Mouse (Mus musculus): Measurements from ENCODE around the gene Mcu. TPM values are rescaled to one million over a fixed set of nuclear protein-coding genes. Genes with fewer than 3 reads are reported as not detected.

Gene Mcu
- polyA plus RNA-seq (2015; fragmentation: Nextera tagmentation; extraction: Ambion mirVana) = 10.6 and 13.6 TPM in 2 replicates

DNA sequence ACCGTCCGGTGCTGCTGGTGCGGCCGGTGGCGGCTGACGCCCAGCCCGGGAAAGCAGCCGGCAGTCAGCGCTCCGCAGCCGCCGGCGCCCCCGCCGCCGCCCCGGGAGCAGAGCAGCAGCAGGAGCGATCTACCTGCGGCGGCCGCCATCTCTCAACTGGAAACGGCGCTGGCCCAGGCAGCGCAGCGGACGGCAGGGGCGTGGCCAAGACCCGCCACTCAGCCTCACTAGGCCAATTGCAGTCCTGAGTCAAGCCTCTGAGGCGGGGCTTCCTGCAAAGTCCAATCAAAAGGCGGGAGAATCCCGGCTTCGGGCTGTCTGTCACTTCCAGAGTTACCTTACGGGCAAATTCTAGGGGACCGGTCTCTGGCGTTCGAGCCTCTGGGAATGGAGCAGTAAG is at the start of gene Mcu:
Gene Mcu (minus strand): TSS at position 171 of the 400 bp plus-strand sequence.
- Histone ChIP-seq H3K36me3 (no peaks in the 10 kb centered on the region), H3K27me3 (no peaks in the 10 kb centered on the region), H3K9me3 (replicated peaks) (no peaks in the 10 kb centered on the region), H3K27ac (peak within 1 kb of the TSS; percentile 84), H3K4me2 (peak within 1 kb of the TSS; percentile 96), H3K9ac (peak within 1 kb of the TSS; percentile 90), H3K4me1 (replicated peaks) (peaks cover 29% of the 10 kb centered on the region), H3K4me3 (replicated peaks) (peak within 1 kb of the TSS; percentile 85)
- DNase-seq (peak; percentile 93), ATAC-seq (ENCODE audit: low read depth) (peak; percentile 98)
- under 1% methylated on average over 36 of the region's 36 CpGs for WGBS (ENCODE audit: insufficient replicate concordance)

DNA sequence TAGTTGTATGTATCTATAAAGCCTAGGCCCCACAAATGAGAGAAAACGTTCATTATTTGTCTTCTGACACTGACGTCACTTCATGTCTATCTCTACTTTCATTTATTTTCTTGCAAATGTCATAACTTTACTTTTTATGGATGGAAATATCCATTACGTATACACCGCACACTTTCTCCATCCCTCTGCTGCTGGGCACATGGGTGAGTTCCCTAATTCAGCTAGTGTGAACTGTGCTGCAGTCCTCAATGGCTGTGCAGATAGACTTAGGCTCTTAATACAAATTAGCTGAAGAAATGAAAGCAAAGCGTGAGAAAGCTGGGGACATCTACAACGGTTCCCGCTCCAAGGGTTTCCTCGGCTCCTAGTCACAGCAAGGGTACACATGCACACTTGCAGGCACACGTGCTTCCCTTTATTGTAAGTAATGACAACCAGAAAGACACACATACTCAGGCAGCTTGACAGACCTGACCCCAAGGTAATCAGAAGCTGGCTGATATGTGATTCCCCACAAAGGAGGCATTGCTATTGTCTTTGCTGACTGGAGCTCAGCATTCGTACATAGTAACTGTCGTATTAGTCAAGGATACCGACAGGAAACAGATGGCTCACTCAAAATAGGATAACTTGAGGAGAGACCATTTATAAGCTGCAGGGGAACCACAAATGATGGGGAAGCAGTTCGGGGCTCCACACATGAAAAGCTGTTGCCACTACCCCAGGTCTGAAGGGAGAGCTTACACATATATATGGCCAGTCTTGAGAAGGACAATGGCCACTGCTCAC is 49.2 kb upstream of the Mcu start:
- Histone ChIP-seq H3K4me3 (replicated peaks) (no peak overlapping the region), H3K4me1 (replicated peaks) (peaks cover 3% of the 10 kb centered on the region; the same call in 1 of the 2 replicates), H3K4me2 (no peak overlapping the region), H3K9ac (no peak overlapping the region), H3K36me3 (no peaks in the 10 kb centered on the region), H3K9me3 (replicated peaks) (no peaks in the 10 kb centered on the region), H3K27ac (no peak overlapping the region), H3K27me3 (no peaks in the 10 kb centered on the region)
- ATAC-seq (ENCODE audit: low read depth) (no peak), DNase-seq (no peak)
- WGBS (ENCODE audit: insufficient replicate concordance) = 34% methylated on average over 13 of the region's 13 CpGs

GRCm38 (mm10) chr10:59664765-59665164 is 48.3 kb upstream of the Mcu start:
- H3K9me3 ChIP-seq (replicated peaks) = no peaks in the 10 kb centered on the region
- WGBS (ENCODE audit: insufficient replicate concordance) = 55% methylated on average over 2 of the region's 2 CpGs
- no peaks in the 10 kb centered on the region for H3K36me3 ChIP-seq
- ATAC-seq (ENCODE audit: low read depth) (no peak), DNase-seq (no peak)
- no peak overlapping the region for H3K9ac ChIP-seq
- H3K27me3 ChIP-seq = no peaks in the 10 kb centered on the region
- peaks cover 3% of the 10 kb centered on the region; the same call in 1 of the 2 replicates for H3K4me1 ChIP-seq (replicated peaks)
- no peak overlapping the region for H3K27ac ChIP-seq
- no peak overlapping the region for H3K4me2 ChIP-seq
- no peak overlapping the region for H3K4me3 ChIP-seq (replicated peaks)

DNA sequence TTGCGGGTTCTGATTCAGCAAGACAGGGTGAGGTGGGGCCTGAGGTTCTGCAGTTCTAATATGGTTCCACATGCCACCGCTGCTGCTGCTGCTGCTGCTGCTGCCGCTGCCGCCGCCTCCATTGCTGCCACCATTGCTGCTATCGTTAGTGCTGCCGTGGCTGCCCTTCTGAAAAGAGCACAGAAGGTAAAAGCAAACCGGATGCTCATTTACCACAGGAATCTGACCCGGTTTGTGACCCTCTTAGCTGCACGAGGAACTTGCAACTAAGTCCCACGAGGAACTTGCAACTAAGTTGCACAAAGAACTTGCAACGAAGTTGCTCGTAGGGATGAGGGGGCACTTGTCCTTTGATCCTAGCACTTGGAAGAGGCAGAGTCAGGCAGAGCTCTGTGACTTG is 40.3 kb upstream of the Mcu start:
- Histone ChIP-seq H3K4me2 (no peak overlapping the region), H3K27me3 (no peaks in the 10 kb centered on the region), H3K27ac (no peak overlapping the region), H3K9ac (no peak overlapping the region), H3K36me3 (no peaks in the 10 kb centered on the region), H3K4me3 (replicated peaks) (no peak overlapping the region), H3K4me1 (replicated peaks) (no peaks in the 10 kb centered on the region), H3K9me3 (replicated peaks) (no peaks in the 10 kb centered on the region)
- DNase-seq = no peak
- 43% methylated on average over 13 of the region's 13 CpGs for WGBS (ENCODE audit: insufficient replicate concordance)
- no peak for ATAC-seq (ENCODE audit: low read depth)

DNA sequence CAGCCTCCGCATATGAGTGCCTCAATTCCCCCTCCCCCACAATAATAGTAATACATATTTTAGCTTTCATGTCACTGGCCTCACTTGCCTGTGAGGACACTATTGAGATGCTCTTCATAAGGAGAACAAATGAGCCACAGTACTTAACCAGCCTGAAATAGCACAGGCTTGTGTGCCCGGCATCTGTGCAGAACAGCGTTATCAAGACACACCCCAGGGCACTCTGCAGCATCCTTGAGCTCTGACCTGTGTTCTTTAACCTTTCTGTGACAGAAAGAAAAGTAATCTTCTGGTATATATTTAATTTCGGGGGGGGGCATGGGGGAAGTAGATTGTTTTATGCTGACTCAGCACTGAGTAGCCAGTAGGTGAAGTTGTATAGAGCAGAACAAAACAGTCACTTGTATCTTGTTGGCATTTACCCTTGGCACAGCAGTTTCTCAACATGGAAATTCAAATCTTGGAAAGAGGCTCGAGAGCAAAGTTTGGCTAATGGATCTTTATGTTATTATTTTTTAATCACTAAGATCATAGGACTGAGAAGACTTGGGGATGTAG is 30.4 kb upstream of the Mcu start:
- H3K4me3 ChIP-seq (replicated peaks) = no peak overlapping the region
- H3K9ac ChIP-seq = no peak overlapping the region
- 71% methylated on average over 5 of the region's 5 CpGs for WGBS (ENCODE audit: insufficient replicate concordance)
- H3K9me3 ChIP-seq (replicated peaks) = no peaks in the 10 kb centered on the region
- H3K36me3 ChIP-seq = no peaks in the 10 kb centered on the region
- H3K27me3 ChIP-seq = no peaks in the 10 kb centered on the region
- DNase-seq (no peak), ATAC-seq (ENCODE audit: low read depth) (no peak)
- H3K4me1 ChIP-seq (replicated peaks) = peaks cover 8% of the 10 kb centered on the region
- H3K27ac ChIP-seq = no peak overlapping the region
- H3K4me2 ChIP-seq = no peak overlapping the region

DNA sequence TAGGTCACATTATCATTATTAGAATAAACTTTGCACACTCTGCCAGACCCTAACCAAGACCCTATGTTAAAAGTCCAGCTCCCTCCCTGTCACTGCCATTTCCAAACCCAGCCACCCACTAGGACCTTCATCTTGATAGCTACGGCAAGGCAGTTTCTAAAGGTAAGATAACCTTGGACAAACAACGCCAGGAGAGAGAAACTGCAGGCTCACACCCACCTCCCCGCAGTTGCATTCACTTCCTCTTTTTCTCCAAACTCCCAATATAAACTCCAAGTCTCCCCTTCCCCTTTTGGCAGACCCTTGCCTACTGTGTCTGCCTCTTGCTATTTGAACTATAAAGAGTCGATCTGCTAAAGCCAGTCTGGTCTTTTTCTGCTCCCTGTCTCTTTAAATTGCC is 28.7 kb upstream of the Mcu start:
- Histone ChIP-seq H3K9ac (no peak overlapping the region), H3K4me2 (no peak overlapping the region), H3K9me3 (replicated peaks) (no peaks in the 10 kb centered on the region), H3K36me3 (no peaks in the 10 kb centered on the region), H3K27ac (no peak overlapping the region), H3K4me1 (replicated peaks) (peaks cover 8% of the 10 kb centered on the region), H3K27me3 (no peaks in the 10 kb centered on the region), H3K4me3 (replicated peaks) (no peak overlapping the region)
- WGBS (ENCODE audit: insufficient replicate concordance) = 3% methylated on average over 4 of the region's 4 CpGs
- DNase-seq (no peak), ATAC-seq (ENCODE audit: low read depth) (no peak)

DNA sequence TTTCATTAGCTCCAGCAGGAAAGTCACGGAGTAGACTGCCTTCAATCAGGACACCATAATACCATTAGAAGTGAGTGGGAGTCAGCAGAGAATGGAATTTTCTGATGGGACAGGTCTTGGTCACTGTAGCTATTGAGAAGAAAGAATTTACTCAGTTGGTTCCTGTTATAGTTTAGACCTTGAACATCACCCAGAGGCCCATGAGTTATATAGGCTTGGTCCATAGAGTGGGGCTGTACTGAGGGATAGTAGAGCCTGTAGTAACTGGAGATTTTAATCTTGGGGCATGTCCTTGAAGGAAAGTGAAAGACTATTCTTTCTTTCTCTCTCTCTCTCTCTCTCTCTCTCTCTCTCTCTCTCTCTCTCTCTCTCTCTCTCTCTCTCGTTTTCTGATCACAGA is 28.2 kb upstream of the Mcu start:
- 44% methylated on average over 2 of the region's 2 CpGs for WGBS (ENCODE audit: insufficient replicate concordance)
- no peaks in the 10 kb centered on the region for H3K9me3 ChIP-seq (replicated peaks)
- ATAC-seq (ENCODE audit: low read depth) (no peak), DNase-seq (no peak)
- no peaks in the 10 kb centered on the region for H3K27me3 ChIP-seq
- no peak overlapping the region for H3K4me3 ChIP-seq (replicated peaks)
- peaks cover 8% of the 10 kb centered on the region for H3K4me1 ChIP-seq (replicated peaks)
- no peak overlapping the region for H3K9ac ChIP-seq
- no peak overlapping the region for H3K27ac ChIP-seq
- no peak overlapping the region for H3K4me2 ChIP-seq
- no peaks in the 10 kb centered on the region for H3K36me3 ChIP-seq

GRCm38 (mm10) chr10:59643645-59644044 is 27.2 kb upstream of the Mcu start:
- WGBS (ENCODE audit: insufficient replicate concordance) = 51% methylated on average over 9 of the region's 9 CpGs
- Histone ChIP-seq H3K27ac (no peak overlapping the region), H3K4me2 (no peak overlapping the region), H3K4me1 (replicated peaks) (peaks cover 8% of the 10 kb centered on the region), H3K9me3 (replicated peaks) (no peaks in the 10 kb centered on the region), H3K4me3 (replicated peaks) (no peak overlapping the region), H3K9ac (no peak overlapping the region), H3K36me3 (no peaks in the 10 kb centered on the region), H3K27me3 (no peaks in the 10 kb centered on the region)
- DNase-seq (no peak), ATAC-seq (ENCODE audit: low read depth) (no peak)

GRCm38 (mm10) chr10:59642659-59643377 is 26.3 kb upstream of the Mcu start:
- Histone ChIP-seq H3K36me3 (no peaks in the 10 kb centered on the region), H3K4me1 (replicated peaks) (peaks cover 8% of the 10 kb centered on the region), H3K4me2 (no peak overlapping the region), H3K4me3 (replicated peaks) (no peak overlapping the region), H3K9me3 (replicated peaks) (no peaks in the 10 kb centered on the region), H3K9ac (no peak overlapping the region), H3K27ac (no peak overlapping the region), H3K27me3 (no peaks in the 10 kb centered on the region)
- no peak for ATAC-seq (ENCODE audit: low read depth)
- DNase-seq = no peak
- 27% methylated on average over 8 of the region's 8 CpGs for WGBS (ENCODE audit: insufficient replicate concordance)

DNA sequence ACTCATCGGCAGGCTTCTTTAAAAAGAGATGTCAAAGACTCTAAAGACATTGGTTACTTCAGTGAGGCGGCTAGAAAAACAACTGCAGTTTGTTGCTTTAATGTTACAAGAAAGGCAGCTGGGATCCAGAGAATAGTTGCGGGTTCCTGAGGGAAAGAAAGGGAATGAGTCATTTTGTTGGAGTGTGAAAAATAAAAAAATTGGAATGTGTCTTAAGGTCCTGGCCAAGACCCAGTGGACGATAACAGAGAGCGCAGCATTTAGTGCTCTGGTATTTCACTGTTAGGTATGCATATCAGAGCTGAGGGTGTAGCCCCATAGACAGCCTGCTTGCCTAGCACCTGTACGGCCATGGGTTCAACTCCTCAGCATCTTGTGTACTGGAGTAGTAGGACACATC is 22.1 kb upstream of the Mcu start:
- H3K36me3 ChIP-seq = no peaks in the 10 kb centered on the region
- H3K27ac ChIP-seq = no peak overlapping the region
- H3K4me2 ChIP-seq = no peak overlapping the region
- H3K27me3 ChIP-seq = no peaks in the 10 kb centered on the region
- 76% methylated on average over 6 of the region's 6 CpGs for WGBS (ENCODE audit: insufficient replicate concordance)
- no peak overlapping the region for H3K4me3 ChIP-seq (replicated peaks)
- H3K9ac ChIP-seq = no peak overlapping the region
- 0 out of 2 replicates have a peak, but pooled peaks cover 4% of the 10 kb centered on the region for H3K4me1 ChIP-seq (replicated peaks)
- H3K9me3 ChIP-seq (replicated peaks) = no peaks in the 10 kb centered on the region
- DNase-seq (no peak), ATAC-seq (ENCODE audit: low read depth) (no peak)

DNA sequence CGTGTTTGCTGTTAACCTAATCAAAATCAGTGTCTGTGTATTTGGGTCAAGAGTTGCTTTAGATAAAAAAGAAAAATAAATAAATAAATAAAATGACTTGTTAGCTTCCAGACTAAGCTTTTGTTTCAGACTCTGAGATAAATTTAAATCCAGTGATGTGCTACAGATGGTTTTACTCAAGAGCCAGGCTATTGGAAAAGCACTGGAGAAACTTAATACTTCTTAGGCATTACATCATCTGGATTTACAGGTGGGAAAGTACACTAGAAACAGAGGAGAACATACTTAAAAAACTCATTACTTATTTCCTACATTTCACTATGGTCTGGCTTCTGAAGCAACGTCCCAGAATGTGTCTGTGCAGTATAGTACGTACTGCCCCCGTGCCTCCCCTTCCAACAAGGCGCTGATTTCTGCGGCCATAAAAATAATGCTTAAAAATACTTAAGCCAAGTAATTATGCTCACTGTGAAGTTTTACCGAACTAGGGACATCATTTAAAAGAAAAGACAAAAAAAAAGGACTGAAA is 21.2 kb upstream of the Mcu start:
- Histone ChIP-seq H3K4me1 (replicated peaks) (0 out of 2 replicates have a peak, but pooled peaks cover 3% of the 10 kb centered on the region), H3K27ac (no peak overlapping the region), H3K4me3 (replicated peaks) (no peak overlapping the region), H3K27me3 (no peaks in the 10 kb centered on the region), H3K9me3 (replicated peaks) (no peaks in the 10 kb centered on the region), H3K36me3 (no peaks in the 10 kb centered on the region), H3K4me2 (no peak overlapping the region), H3K9ac (no peak overlapping the region)
- WGBS (ENCODE audit: insufficient replicate concordance) = 69% methylated on average over 7 of the region's 7 CpGs
- ATAC-seq (ENCODE audit: low read depth) (no peak), DNase-seq (no peak)
